Mouse (Mus musculus): Measurements from ENCODE around the gene Fbxw9. TPM values are rescaled to one million over a fixed set of nuclear protein-coding genes. Genes with fewer than 3 reads are reported as not detected.
A peak's percentile ranks its signal among the peaks of the same experiment; 100 is the strongest.

Gene Fbxw9
- polyA plus RNA-seq, 1 experiment from 2014 or later, result 33.4 TPM

DNA sequence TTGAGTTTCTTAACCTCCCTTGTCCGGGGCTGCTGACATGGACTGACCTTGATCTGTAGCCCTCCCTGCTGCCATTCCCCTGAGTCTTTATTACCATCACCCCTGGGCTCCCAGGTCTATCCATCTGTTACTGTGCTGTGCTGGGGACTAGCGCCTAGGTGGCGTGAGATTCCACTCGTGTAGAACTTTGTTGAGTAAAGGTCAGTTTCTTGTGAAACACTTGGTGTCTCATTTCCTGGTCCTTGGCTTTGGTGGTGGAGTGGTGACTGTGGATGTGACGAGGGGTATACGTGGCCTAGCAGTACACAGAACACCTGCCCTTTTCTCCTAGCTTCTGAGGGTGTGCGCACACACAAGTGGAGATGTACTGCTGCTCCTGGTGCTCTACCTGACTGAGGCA is 2.5 kb upstream of the Fbxw9 start:
- H3K27me3 ChIP-seq (ENCODE audit: insufficient read depth, poor library complexity, severe bottlenecking), result no peaks in the 10 kb centered on the region
- peaks cover 55% of the 10 kb centered on the region for H3K36me3 ChIP-seq
- H3K4me3 ChIP-seq, result no peak overlapping the region
- H3K9me3 ChIP-seq, result no peaks in the 10 kb centered on the region
- DNase-seq (ENCODE audit: low spot score), result no peak
- H3K4me1 ChIP-seq (replicated peaks), result peaks cover 21% of the 10 kb centered on the region
- 85% methylated on average over 7 of the region's 7 CpGs for WGBS
- H3K27ac ChIP-seq, result no peak overlapping the region

DNA sequence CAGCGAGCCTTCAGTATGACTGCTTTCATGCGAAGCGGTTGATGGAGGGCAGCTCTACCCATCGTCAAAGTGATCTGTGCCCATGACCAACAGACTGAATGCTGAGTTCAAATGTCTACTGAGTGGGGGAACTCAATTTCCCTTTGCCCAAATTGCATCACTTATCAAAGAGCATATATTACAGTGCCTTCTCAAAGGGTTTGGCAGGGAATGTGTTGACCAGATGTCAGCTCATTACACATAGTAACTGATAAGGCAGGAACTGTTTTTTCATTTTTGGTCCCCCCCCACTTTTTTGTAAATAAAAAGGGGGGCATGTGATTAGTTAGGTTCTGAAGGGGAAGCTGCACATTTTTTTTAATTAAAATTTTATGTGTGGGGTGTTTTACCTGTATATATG is 2.7 kb downstream of the Fbxw9 start:
- Histone ChIP-seq H3K4me3 (no peak overlapping the region), H3K9me3 (no peaks in the 10 kb centered on the region), H3K27me3 (ENCODE audit: insufficient read depth, poor library complexity, severe bottlenecking) (no peaks in the 10 kb centered on the region), H3K36me3 (peaks cover 55% of the 10 kb centered on the region), H3K4me1 (replicated peaks) (peaks cover 22% of the 10 kb centered on the region), H3K27ac (no peak overlapping the region)
- no peak for DNase-seq (ENCODE audit: low spot score)
- WGBS, result 95% methylated on average over 4 of the region's 4 CpGs

DNA sequence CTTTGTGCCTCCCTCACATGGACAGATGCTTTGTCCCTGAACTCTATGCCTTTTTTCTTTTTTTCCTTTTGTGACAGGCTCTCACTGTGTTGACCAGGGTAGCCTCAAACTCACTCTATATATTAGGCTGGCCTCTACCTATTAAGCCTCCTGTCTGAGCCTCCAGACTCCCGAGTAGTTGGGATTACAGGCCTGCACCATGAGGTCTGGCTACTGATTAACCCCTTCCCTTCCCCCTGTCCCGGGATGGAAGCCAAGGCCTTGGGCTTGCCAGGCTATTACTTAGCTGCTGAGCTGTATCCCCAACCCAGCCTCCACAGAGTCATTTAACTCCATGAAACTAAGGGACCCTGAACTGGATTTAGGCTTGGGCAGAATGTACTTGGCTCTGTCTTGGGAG is 5.4 kb downstream of the Fbxw9 start:
- DNase-seq (ENCODE audit: low spot score), result no peak
- H3K9me3 ChIP-seq, result no peaks in the 10 kb centered on the region
- H3K4me3 ChIP-seq, result no peak overlapping the region
- peaks cover 58% of the 10 kb centered on the region for H3K36me3 ChIP-seq
- H3K27ac ChIP-seq, result no peak overlapping the region
- peaks cover 25% of the 10 kb centered on the region for H3K4me1 ChIP-seq (replicated peaks)
- H3K27me3 ChIP-seq (ENCODE audit: insufficient read depth, poor library complexity, severe bottlenecking), result no peaks in the 10 kb centered on the region
- WGBS, result 57% methylated on average over 2 of the region's 2 CpGs

- Histone ChIP-seq H3K4me3 (no peak overlapping the region), H3K27me3 (ENCODE audit: insufficient read depth, poor library complexity, severe bottlenecking) (no peaks in the 10 kb centered on the region), H3K4me1 (replicated peaks) (peaks cover 16% of the 10 kb centered on the region), H3K36me3 (peaks cover 53% of the 10 kb centered on the region), H3K9me3 (no peaks in the 10 kb centered on the region), H3K27ac (no peak overlapping the region)
- 96% methylated on average over 2 of the region's 2 CpGs for WGBS
- no peak for DNase-seq (ENCODE audit: low spot score)
Measured at GRCm38 (mm10) chr8:85067155-85067554, 7.3 kb downstream of the Fbxw9 start.

GRCm38 (mm10) chr8:85067982-85068381 is 8.1 kb downstream of the Fbxw9 start, which contains the start of gene Gm5741:
Gene Gm5741 (minus strand): TSS chr8:85067982.
- DNase-seq (ENCODE audit: low spot score), result no peak
- Histone ChIP-seq H3K27me3 (ENCODE audit: insufficient read depth, poor library complexity, severe bottlenecking) (no peaks in the 10 kb centered on the region), H3K27ac (no peak within 1 kb of the TSS), H3K4me3 (no peak within 1 kb of the TSS), H3K4me1 (replicated peaks) (peaks cover 24% of the 10 kb centered on the region), H3K36me3 (peaks cover 45% of the 10 kb centered on the region), H3K9me3 (no peaks in the 10 kb centered on the region)

DNA sequence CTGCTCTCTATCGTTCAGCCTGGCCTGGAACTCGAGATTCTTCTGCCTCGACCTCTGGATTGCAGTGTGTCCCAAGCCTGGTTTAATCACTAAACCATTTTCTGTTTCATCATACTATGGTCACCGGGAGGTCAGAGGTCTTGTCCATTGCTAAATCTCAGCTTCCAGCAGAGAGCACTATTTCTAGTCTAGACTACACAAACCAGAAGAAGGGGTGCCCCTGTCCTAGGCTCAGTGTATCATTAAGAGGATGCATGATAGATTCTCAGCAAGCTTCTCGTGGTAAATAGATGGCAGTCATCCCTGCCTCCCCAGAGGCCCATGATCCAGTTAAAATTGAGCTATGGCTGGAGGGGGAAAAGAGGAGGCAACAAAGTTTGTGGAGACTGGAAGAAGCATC is 11.2 kb downstream of the Fbxw9 start:
- WGBS, result 88% methylated on average over 5 of the region's 5 CpGs
- no peaks in the 10 kb centered on the region for H3K9me3 ChIP-seq
- peaks cover 30% of the 10 kb centered on the region for H3K4me1 ChIP-seq (replicated peaks)
- H3K4me3 ChIP-seq, result peak overlapping the region; percentile 88
- H3K27ac ChIP-seq, result peak overlapping the region; percentile 95
- no peaks in the 10 kb centered on the region for H3K27me3 ChIP-seq (ENCODE audit: insufficient read depth, poor library complexity, severe bottlenecking)
- no peak for DNase-seq (ENCODE audit: low spot score)
- H3K36me3 ChIP-seq, result peaks cover 51% of the 10 kb centered on the region

DNA sequence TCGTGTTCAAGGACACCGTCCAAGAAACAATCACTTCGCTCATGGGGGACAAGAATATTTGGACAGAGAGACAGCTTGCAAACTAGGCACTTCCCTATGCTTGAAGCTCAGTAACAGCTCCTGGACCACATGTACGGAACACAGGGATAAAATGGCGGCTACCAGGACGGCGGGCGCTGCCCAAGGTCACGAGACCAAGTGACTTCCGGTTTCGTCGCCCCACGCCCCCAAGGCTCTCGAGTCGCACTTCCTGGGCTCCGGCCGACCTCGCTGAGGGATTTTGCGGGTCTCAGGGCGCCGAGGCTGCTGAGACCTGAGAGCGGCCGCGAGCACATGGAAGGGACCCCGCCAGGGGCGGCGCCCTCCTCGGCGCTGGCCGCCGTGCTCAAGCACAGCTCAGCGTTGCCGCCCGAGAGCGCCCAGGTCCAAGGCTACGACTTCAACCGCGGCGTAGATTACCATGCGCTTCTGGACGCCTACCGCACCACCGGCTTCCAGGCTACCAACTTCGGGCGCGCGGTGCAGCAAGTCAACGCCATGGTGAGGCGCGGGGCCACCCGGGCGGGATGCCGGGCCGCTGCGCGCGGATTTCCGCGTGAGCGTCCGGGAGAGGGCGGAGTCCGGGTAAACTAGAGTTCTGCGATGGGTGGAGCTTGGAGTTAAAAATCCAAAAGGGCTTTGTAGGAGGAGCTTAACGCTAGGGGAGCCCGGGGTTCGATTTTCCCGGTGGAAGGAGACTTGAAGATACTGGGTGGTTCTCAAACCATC is 11.8 kb downstream of the Fbxw9 start, which contains the start of gene Dhps:
Dhps (plus strand) TSS at position 244 of the 768 bp plus-strand sequence.
- Histone ChIP-seq H3K36me3 (peaks cover 51% of the 10 kb centered on the region), H3K4me3 (peak within 1 kb of the TSS; percentile 88), H3K27me3 (ENCODE audit: insufficient read depth, poor library complexity, severe bottlenecking) (no peaks in the 10 kb centered on the region), H3K27ac (peak within 1 kb of the TSS; percentile 95), H3K4me1 (replicated peaks) (peaks cover 30% of the 10 kb centered on the region), H3K9me3 (no peaks in the 10 kb centered on the region)
- WGBS, result under 1% methylated on average over 68 of the region's 68 CpGs
- peak; percentile 91 for DNase-seq (ENCODE audit: low spot score)

DNA sequence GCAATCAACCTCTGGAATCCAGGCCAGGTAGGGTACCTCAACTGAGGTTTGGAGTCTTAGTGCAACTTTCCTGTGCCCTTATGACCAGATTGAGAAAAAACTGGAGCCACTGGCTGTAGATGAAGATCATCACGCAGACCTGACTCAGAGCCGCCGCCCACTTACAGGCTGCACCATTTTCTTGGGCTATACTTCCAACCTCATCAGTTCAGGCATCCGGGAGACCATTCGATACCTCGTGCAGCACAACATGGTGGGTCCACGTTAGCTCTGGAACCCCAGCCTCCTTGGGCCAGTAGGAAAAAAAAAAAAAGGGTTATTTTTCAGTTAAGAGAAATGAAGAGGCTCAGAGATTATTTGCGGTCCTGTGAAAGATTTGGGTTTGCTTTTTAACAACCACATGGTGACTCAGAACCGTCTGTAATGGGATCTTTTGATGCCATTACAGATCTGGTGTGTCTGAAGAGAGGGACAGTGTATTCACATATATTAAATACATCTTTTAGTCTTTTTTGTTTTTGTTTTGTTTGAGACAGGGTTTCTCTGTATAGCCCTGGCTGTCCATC is 12.6 kb downstream of the Fbxw9 start:
- Histone ChIP-seq H3K9me3 (no peaks in the 10 kb centered on the region), H3K27ac (peak overlapping the region; percentile 95), H3K4me1 (replicated peaks) (peaks cover 30% of the 10 kb centered on the region), H3K27me3 (ENCODE audit: insufficient read depth, poor library complexity, severe bottlenecking) (no peaks in the 10 kb centered on the region), H3K4me3 (peak overlapping the region; percentile 88), H3K36me3 (peaks cover 49% of the 10 kb centered on the region)
- WGBS, result 43% methylated on average over 9 of the region's 9 CpGs
- DNase-seq (ENCODE audit: low spot score), result no peak

DNA sequence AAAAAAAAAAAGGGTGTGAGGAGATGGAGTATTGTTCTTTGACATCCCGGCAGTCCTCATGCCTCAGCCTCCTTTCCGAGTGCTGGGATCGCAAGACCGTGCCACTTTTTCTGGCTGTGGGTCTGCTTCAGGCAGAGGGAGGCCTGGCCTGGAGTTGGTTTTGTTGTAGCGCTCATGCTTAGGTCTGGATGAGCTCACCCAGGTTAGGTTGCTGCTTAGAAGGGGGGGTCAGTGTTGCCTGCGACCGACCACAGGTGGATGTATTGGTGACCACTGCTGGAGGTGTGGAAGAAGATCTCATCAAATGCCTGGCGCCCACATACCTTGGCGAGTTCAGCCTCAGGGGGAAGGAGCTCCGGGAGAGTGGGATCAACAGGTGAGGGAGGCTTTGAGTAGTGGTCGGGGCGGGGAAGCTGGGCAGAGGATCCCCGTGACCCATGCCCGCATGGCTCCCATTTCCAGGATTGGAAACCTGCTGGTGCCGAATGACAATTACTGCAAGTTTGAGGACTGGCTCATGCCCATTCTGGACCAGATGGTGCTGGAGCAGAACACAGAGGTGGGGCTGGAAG is 13.3 kb downstream of the Fbxw9 start:
- peaks cover 47% of the 10 kb centered on the region for H3K36me3 ChIP-seq
- no peaks in the 10 kb centered on the region for H3K9me3 ChIP-seq
- no peaks in the 10 kb centered on the region for H3K27me3 ChIP-seq (ENCODE audit: insufficient read depth, poor library complexity, severe bottlenecking)
- no peak overlapping the region for H3K27ac ChIP-seq
- DNase-seq (ENCODE audit: low spot score), result no peak
- H3K4me1 ChIP-seq (replicated peaks), result peaks cover 24% of the 10 kb centered on the region
- peak overlapping the region; percentile 88 for H3K4me3 ChIP-seq
- 93% methylated on average over 15 of the region's 15 CpGs for WGBS

DNA sequence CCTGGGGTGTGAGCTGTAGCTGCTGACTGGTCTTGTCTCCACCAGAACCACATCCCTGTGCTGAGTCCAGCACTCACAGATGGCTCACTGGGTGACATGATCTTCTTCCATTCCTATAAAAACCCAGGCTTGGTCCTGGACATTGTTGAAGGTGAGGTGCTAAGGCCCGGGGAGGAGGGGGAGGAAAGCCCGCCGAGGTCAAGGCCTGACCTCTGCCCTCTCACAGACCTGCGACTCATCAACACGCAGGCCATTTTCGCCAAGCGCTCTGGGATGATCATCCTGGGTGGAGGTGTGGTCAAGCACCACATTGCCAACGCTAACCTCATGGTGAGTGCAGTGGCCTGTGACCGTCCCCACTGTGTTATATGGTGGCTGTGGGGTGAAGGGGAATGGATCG is 14.3 kb downstream of the Fbxw9 start:
- Histone ChIP-seq H3K27me3 (ENCODE audit: insufficient read depth, poor library complexity, severe bottlenecking) (no peaks in the 10 kb centered on the region), H3K36me3 (peaks cover 57% of the 10 kb centered on the region), H3K27ac (no peak overlapping the region), H3K4me1 (replicated peaks) (peaks cover 25% of the 10 kb centered on the region), H3K4me3 (0 out of 2 replicates have a peak overlapping the region, but pooled peaks have one; percentile 88), H3K9me3 (no peaks in the 10 kb centered on the region)
- no peak for DNase-seq (ENCODE audit: low spot score)
- WGBS, result 87% methylated on average over 10 of the region's 10 CpGs

DNA sequence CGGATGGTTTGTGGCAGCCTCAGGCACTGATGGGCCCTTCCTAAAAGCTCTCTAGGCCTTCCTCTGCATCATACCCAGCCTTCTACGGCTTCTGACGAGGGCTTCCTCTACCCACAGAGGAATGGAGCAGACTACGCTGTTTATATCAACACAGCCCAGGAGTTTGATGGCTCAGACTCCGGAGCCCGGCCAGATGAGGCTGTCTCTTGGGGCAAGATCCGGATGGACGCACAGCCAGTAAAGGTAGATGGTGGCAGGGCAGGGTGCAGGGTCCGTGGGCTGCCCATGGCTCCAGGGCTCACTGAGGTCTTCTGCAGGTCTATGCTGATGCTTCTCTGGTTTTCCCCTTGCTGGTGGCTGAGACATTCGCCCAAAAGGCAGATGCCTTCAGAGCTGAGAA is 14.8 kb downstream of the Fbxw9 start:
- DNase-seq (ENCODE audit: low spot score), result no peak
- WGBS, result 89% methylated on average over 10 of the region's 10 CpGs
- peaks cover 62% of the 10 kb centered on the region for H3K36me3 ChIP-seq

DNA sequence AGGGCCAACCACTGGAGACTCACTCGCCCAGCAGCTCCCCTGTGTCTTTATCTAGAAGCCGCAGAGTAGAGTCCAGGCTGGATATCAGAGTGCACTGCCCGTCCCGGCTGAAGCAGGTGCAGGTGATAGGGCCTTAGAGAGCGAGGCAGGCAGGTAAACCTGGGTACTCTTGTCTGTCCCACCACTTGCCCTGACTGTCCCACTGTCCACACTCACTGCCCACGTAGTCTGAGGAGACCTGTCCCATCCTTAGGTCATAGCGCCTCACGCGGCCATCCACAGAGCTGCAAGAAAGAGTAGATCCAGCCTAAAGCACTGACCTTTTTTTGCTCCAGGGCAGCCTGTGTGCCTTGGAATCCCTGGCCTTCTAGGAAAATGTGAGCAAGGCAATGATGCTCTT is 16.1 kb downstream of the Fbxw9 start:
- peaks cover 62% of the 10 kb centered on the region for H3K36me3 ChIP-seq
- H3K27ac ChIP-seq, result no peak overlapping the region
- no peak overlapping the region for H3K4me3 ChIP-seq
- H3K9me3 ChIP-seq, result no peaks in the 10 kb centered on the region
- H3K27me3 ChIP-seq (ENCODE audit: insufficient read depth, poor library complexity, severe bottlenecking), result no peaks in the 10 kb centered on the region
- WGBS, result 78% methylated on average over 9 of the region's 9 CpGs
- peak; percentile 24 for DNase-seq (ENCODE audit: low spot score)
- H3K4me1 ChIP-seq (replicated peaks), result peaks cover 31% of the 10 kb centered on the region

More for the DNA sequence above, 14.8 kb downstream of the Fbxw9 start:
- H3K27ac ChIP-seq, result no peak overlapping the region
- peaks cover 29% of the 10 kb centered on the region for H3K4me1 ChIP-seq (replicated peaks)
- no peak overlapping the region for H3K4me3 ChIP-seq
- no peaks in the 10 kb centered on the region for H3K27me3 ChIP-seq (ENCODE audit: insufficient read depth, poor library complexity, severe bottlenecking)
- H3K9me3 ChIP-seq, result no peaks in the 10 kb centered on the region

DNA sequence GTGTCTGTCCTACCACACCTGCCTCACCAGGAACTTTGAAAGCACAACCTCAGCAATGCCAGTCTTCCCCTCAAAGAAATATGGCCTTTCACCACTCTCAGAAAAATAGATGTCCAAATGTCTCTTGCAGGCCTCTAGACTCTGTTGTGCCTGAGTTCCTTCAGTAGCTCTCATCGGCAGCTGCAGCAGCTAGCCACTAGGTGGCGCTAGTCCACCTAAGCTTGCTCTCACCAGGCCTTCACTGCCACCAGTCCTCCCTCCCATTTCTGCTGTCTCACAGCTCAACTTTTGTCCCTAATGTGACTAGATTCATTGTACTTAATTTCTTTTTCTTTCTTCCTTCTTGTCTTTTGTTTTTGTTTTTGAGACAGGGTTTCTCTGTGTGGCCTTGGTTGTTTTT is 17.1 kb downstream of the Fbxw9 start:
- peaks cover 36% of the 10 kb centered on the region for H3K4me1 ChIP-seq (replicated peaks)
- no peak overlapping the region for H3K4me3 ChIP-seq
- peaks cover 62% of the 10 kb centered on the region for H3K36me3 ChIP-seq
- H3K9me3 ChIP-seq, result no peaks in the 10 kb centered on the region
- DNase-seq (ENCODE audit: low spot score), result peak; percentile 82
- H3K27me3 ChIP-seq (ENCODE audit: insufficient read depth, poor library complexity, severe bottlenecking), result no peaks in the 10 kb centered on the region
- no peak overlapping the region for H3K27ac ChIP-seq
- WGBS, result 1% methylated on average over 2 of the region's 2 CpGs

All from hindbrain, embryonic 10.5 days (tissue).